Mouse (Mus musculus): ENCODE measurements at regions not wholly inside any gene's neighbourhood (a gene's known extent, or its start where the extent isn't known, plus 50 kb on each side); places are given as distances from the start of the nearest gene placed in this dataset.

- H3K36me3 ChIP-seq = no peaks in the 10 kb centered on the region
- H3K27me3 ChIP-seq = no peaks in the 10 kb centered on the region
- peak overlapping the region; percentile 85 for H3K27ac ChIP-seq (replicated peaks)
- H3K4me1 ChIP-seq = peaks cover 31% of the 10 kb centered on the region
- ATAC-seq (replicated peaks) = no peak
- 83% methylated on average over 2 of the region's 2 CpGs for WGBS
- no peaks in the 10 kb centered on the region for H3K9me3 ChIP-seq
- no peak overlapping the region for H3K4me3 ChIP-seq
- no peak overlapping the region for H3K4me2 ChIP-seq (replicated peaks)
- H3K9ac ChIP-seq (replicated peaks) = no peak overlapping the region
These were observed 87.8 kb downstream of the Cxcl12 start for GRCm38 (mm10) chr6:117256099-117256471.

DNA sequence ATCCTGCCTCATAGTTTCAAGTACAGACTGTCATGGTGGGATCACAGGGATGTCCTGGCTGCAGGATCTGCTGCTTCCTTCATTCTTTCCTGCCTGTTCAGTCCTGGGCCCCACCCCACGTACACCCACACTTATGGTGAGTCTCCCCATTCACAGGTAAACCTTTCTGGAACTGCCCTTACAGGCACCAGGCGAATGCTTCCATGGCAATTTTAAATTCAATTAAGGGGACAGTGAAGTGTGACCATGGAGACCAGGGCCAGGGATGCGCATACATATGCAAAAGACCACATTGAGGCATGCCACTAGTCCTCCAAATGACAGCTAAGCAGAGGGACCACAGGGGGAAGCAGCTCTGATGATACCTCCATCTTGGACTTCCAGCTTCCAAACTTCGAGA, 89.3 kb downstream of the Cxcl12 start:
- ATAC-seq (replicated peaks) = no peak

GRCm38 (mm10) chr6:117267906-117268305, 99.6 kb downstream of the Cxcl12 start:
- no peak overlapping the region for H3K9ac ChIP-seq (replicated peaks)
- H3K9me3 ChIP-seq = no peaks in the 10 kb centered on the region
- H3K4me3 ChIP-seq = no peak overlapping the region
- peaks cover 6% of the 10 kb centered on the region for H3K4me1 ChIP-seq
- no peak for ATAC-seq (replicated peaks)
- WGBS = 80% methylated on average over 1 of the region's 1 CpGs
- H3K27me3 ChIP-seq = no peaks in the 10 kb centered on the region
- no peak overlapping the region for H3K27ac ChIP-seq (replicated peaks)
- H3K4me2 ChIP-seq (replicated peaks) = no peak overlapping the region
- no peaks in the 10 kb centered on the region for H3K36me3 ChIP-seq

More for the DNA sequence above, 89.3 kb downstream of the Cxcl12 start:
- no peak overlapping the region for H3K27ac ChIP-seq (replicated peaks)
- peaks cover 28% of the 10 kb centered on the region for H3K4me1 ChIP-seq
- no peak overlapping the region for H3K4me2 ChIP-seq (replicated peaks)
- H3K9ac ChIP-seq (replicated peaks) = no peak overlapping the region
- no peaks in the 10 kb centered on the region for H3K27me3 ChIP-seq
- no peak overlapping the region for H3K4me3 ChIP-seq
- H3K36me3 ChIP-seq = no peaks in the 10 kb centered on the region
- H3K9me3 ChIP-seq = no peaks in the 10 kb centered on the region
- WGBS = 85% methylated on average over 4 of the region's 4 CpGs

GRCm38 (mm10) chr6:117268376-117268775, 100.0 kb downstream of the Cxcl12 start:
- Histone ChIP-seq H3K27me3 (no peaks in the 10 kb centered on the region), H3K9ac (replicated peaks) (no peak overlapping the region), H3K4me3 (no peak overlapping the region), H3K36me3 (no peaks in the 10 kb centered on the region), H3K9me3 (no peaks in the 10 kb centered on the region), H3K4me1 (peaks cover 6% of the 10 kb centered on the region), H3K27ac (replicated peaks) (no peak overlapping the region), H3K4me2 (replicated peaks) (no peak overlapping the region)
- WGBS = 79% methylated on average over 2 of the region's 2 CpGs
- ATAC-seq (replicated peaks) = no peak

DNA sequence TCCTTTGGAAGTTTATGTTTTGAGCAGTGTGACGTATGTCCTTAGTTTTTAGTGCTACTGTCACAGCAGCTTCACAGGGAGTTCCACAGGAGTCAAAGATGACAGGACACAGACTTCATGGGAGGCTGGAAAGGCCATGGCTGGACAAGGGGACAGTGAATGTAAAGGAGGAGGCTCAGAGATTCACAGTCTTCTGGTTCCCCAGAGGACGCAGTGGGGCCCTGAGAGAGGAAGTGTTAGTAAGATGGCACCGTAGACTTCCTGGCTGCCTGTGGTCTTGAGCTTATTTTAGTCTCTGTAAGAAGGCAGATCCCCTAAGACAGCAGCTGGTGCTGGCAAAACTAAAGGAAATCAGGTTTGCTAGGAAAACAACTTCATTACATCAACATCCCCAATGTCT, 101.9 kb downstream of the Cxcl12 start:
- Histone ChIP-seq H3K9me3 (no peaks in the 10 kb centered on the region), H3K27ac (replicated peaks) (no peak overlapping the region), H3K27me3 (no peaks in the 10 kb centered on the region), H3K4me3 (no peak overlapping the region), H3K4me2 (replicated peaks) (no peak overlapping the region), H3K4me1 (peaks cover 6% of the 10 kb centered on the region), H3K9ac (replicated peaks) (no peak overlapping the region), H3K36me3 (no peaks in the 10 kb centered on the region)
- WGBS = 84% methylated on average over 3 of the region's 3 CpGs
- ATAC-seq (replicated peaks) = no peak

GRCm38 (mm10) chr6:117271562-117272226, 103.4 kb downstream of the Cxcl12 start:
- 65% methylated on average over 12 of the region's 12 CpGs for WGBS
- Histone ChIP-seq H3K4me2 (replicated peaks) (no peak overlapping the region), H3K36me3 (no peaks in the 10 kb centered on the region), H3K27me3 (no peaks in the 10 kb centered on the region), H3K4me1 (peaks cover 6% of the 10 kb centered on the region), H3K4me3 (no peak overlapping the region), H3K9ac (replicated peaks) (no peak overlapping the region), H3K9me3 (no peaks in the 10 kb centered on the region), H3K27ac (replicated peaks) (no peak overlapping the region; the same call in 1 of the 2 replicates)
- ATAC-seq (replicated peaks) = peak; percentile 79

DNA sequence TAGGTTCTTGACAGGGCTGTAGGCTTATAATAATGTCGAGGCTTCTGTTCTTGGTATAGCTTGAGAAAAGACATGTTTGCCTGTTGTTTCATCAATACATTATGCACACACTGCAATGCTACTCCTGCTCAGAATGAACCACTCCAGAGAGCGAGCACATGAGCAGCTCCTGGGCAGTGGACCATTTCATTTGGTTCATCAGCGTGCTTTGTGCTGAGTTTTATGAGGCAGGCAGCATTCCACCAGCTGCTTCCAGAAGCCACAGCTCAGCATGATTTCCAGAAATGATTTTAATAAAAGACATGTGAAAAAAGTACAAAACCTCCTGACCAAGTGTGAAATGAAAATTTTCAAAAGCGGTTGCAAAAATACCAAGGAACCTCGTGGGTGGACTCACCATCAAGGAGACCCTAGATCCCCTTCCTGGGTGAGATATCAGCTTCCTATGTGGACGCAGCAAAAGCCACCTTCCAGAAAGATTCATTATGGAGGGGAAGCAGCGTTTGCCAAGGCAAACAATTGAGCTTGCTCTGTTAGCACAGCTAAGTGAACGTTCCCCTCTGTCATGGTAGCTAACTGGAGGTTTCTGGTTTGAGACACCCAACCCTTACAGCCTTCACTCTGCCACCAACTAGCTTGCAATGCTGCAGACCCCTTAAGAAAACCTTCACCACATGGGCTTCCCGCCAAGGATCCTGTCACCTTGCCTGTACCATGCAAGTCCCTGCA, 104.1 kb downstream of the Cxcl12 start:
- Histone ChIP-seq H3K9ac (replicated peaks) (no peak overlapping the region), H3K36me3 (no peaks in the 10 kb centered on the region), H3K4me3 (no peak overlapping the region), H3K9me3 (no peaks in the 10 kb centered on the region), H3K4me1 (peaks cover 6% of the 10 kb centered on the region), H3K27me3 (no peaks in the 10 kb centered on the region), H3K4me2 (replicated peaks) (no peak overlapping the region), H3K27ac (replicated peaks) (no peak overlapping the region)
- 84% methylated on average over 9 of the region's 9 CpGs for WGBS
- ATAC-seq (replicated peaks) = no peak

DNA sequence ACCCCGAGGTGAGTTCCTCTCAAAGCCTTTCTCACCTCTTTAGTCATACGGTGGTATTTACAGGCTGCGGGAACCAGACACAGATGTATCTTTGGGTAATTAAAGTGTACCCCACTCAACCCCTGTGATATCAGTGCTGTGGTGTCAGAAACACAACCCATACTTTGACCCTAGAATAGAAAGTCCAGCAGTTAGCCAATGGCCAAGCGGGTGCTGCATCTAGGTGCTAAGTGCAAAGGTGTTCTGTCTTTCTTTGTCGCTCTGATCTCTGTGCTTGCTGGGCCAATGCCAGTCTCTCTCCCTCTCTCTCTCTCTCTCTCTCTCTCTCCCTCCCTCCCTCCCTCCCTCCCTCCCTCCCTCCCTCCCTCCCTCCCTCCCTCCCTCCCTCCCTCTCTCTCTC, 107.6 kb downstream of the Cxcl12 start:
- Histone ChIP-seq H3K4me1 (peaks cover 17% of the 10 kb centered on the region), H3K9me3 (no peaks in the 10 kb centered on the region), H3K9ac (replicated peaks) (no peak overlapping the region), H3K27me3 (no peaks in the 10 kb centered on the region), H3K4me3 (no peak overlapping the region), H3K4me2 (replicated peaks) (no peak overlapping the region), H3K36me3 (no peaks in the 10 kb centered on the region), H3K27ac (replicated peaks) (no peak overlapping the region)
- WGBS = 90% methylated on average over 5 of the region's 5 CpGs
- ATAC-seq (replicated peaks) = no peak

GRCm38 (mm10) chr6:117276850-117277249, 108.5 kb downstream of the Cxcl12 start:
- Histone ChIP-seq H3K36me3 (no peaks in the 10 kb centered on the region), H3K9me3 (no peaks in the 10 kb centered on the region), H3K4me2 (replicated peaks) (no peak overlapping the region), H3K4me3 (no peak overlapping the region), H3K4me1 (peaks cover 10% of the 10 kb centered on the region; the same call in 1 of the 2 replicates), H3K27me3 (no peaks in the 10 kb centered on the region), H3K27ac (replicated peaks) (no peak overlapping the region), H3K9ac (replicated peaks) (no peak overlapping the region)
- 76% methylated on average over 3 of the region's 3 CpGs for WGBS
- no peak for ATAC-seq (replicated peaks)

- H3K9ac ChIP-seq (replicated peaks) = no peak overlapping the region
- H3K27me3 ChIP-seq = no peaks in the 10 kb centered on the region
- H3K9me3 ChIP-seq = no peaks in the 10 kb centered on the region
- H3K36me3 ChIP-seq = no peaks in the 10 kb centered on the region
- peaks cover 10% of the 10 kb centered on the region; the same call in 1 of the 2 replicates for H3K4me1 ChIP-seq
- peak; percentile 41 for ATAC-seq (replicated peaks)
- H3K4me2 ChIP-seq (replicated peaks) = no peak overlapping the region
- H3K27ac ChIP-seq (replicated peaks) = peak overlapping the region; percentile 45
- H3K4me3 ChIP-seq = no peak overlapping the region
These were observed 111.0 kb downstream of the Cxcl12 start for GRCm38 (mm10) chr6:117279297-117279696.

DNA sequence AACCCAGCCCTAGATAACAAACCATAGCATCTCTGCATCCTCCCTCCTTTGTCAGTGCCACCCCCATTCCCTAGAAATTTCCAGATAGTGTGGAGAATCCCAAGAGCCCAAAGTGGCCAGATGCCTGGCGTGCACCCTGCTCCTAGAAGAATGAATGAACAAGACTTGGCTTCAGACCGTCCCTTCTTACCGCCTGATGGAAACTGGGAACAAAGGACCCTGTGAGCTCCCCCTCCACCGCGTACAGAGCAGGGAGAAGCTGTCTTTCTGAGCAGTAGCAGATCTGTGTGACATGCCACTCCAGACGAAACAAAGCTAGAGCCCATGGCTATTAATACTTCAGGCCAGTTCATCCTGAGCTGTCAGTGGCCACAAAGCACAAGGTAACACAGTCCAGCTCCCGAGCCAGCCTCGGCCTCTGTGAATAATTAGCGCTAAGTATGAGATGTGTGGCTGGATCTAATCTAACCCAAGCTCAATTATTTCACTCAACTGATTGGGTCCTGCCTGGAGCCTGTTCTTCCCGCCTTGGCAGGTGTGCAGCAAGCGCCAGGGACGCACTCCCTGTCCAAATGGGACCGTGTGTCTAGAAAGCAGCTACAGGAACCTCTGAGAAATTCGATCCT, 111.6 kb downstream of the Cxcl12 start:
- 39% methylated on average over 14 of the region's 14 CpGs for WGBS
- H3K9ac ChIP-seq (replicated peaks) = no peak overlapping the region
- no peaks in the 10 kb centered on the region for H3K27me3 ChIP-seq
- no peaks in the 10 kb centered on the region for H3K36me3 ChIP-seq
- H3K27ac ChIP-seq (replicated peaks) = peak overlapping the region; percentile 45
- H3K4me3 ChIP-seq = no peak overlapping the region
- peak; percentile 78 for ATAC-seq (replicated peaks)
- H3K9me3 ChIP-seq = no peaks in the 10 kb centered on the region
- H3K4me2 ChIP-seq (replicated peaks) = no peak overlapping the region
- H3K4me1 ChIP-seq = peaks cover 10% of the 10 kb centered on the region; the same call in 1 of the 2 replicates

- H3K9ac ChIP-seq (replicated peaks) = no peak overlapping the region
- peaks cover 10% of the 10 kb centered on the region; the same call in 1 of the 2 replicates for H3K4me1 ChIP-seq
- H3K4me3 ChIP-seq = no peak overlapping the region
- H3K9me3 ChIP-seq = no peaks in the 10 kb centered on the region
- no peak overlapping the region for H3K4me2 ChIP-seq (replicated peaks)
- H3K36me3 ChIP-seq = no peaks in the 10 kb centered on the region
- no peak overlapping the region for H3K27ac ChIP-seq (replicated peaks)
- no peaks in the 10 kb centered on the region for H3K27me3 ChIP-seq
- 92% methylated on average over 3 of the region's 3 CpGs for WGBS
- no peak for ATAC-seq (replicated peaks)
These were observed 112.6 kb downstream of the Cxcl12 start for GRCm38 (mm10) chr6:117280911-117281310.

Data from forebrain, embryonic 15.5 days (tissue).